Mouse (Mus musculus): Measurements from ENCODE around the gene Pla2r1. TPM values are rescaled to one million over a fixed set of nuclear protein-coding genes. Genes with fewer than 3 reads are reported as not detected.

Pla2r1 gene
- polyA plus RNA-seq, 1 experiment, result 0.84 TPM

- no peaks in the 10 kb centered on the region for H3K4me1 ChIP-seq (ENCODE audit: control insufficient read depth, insufficient read depth, low read length)
- H3K27me3 ChIP-seq (ENCODE audit: control insufficient read depth, insufficient read depth, low read length, poor library complexity, severe bottlenecking), result no peaks in the 10 kb centered on the region
- no peak overlapping the region for H3K27ac ChIP-seq (ENCODE audit: insufficient read depth, low read length)
- H3K36me3 ChIP-seq (ENCODE audit: control insufficient read depth, insufficient read depth, low read length, poor library complexity, severe bottlenecking), result no peaks in the 10 kb centered on the region
- H3K9me3 ChIP-seq (replicated peaks; ENCODE audit: control insufficient read depth, insufficient read depth, low read length, poor library complexity, severe bottlenecking), result no peaks in the 10 kb centered on the region
- TF ChIP-seq EP300 (IDR thresholded peaks at IDR 0.05; ENCODE audit: insufficient read depth, low read depth, low read length), result no peak
- TF ChIP-seq POLR2A (IDR thresholded peaks at IDR 0.05; ENCODE audit: insufficient read depth, low read length), result no peak
- TF ChIP-seq CTCF (IDR thresholded peaks at IDR 0.05; ENCODE audit: low read depth, low read length), result no peak
- no peak overlapping the region for H3K4me3 ChIP-seq (ENCODE audit: low read depth, low read length)
- H3K9ac ChIP-seq (ENCODE audit: low read depth, poor library complexity, severe bottlenecking), result no peak overlapping the region
Observed at GRCm38 (mm10) chr2:60540346-60540745, 12.8 kb downstream of the Pla2r1 start.

GRCm38 (mm10) chr2:60538710-60539109, 14.4 kb downstream of the Pla2r1 start:
- Histone ChIP-seq H3K4me3 (ENCODE audit: low read depth, low read length) (no peak overlapping the region), H3K9ac (ENCODE audit: low read depth, poor library complexity, severe bottlenecking) (no peak overlapping the region), H3K9me3 (replicated peaks; ENCODE audit: control insufficient read depth, insufficient read depth, low read length, poor library complexity, severe bottlenecking) (no peaks in the 10 kb centered on the region), H3K4me1 (ENCODE audit: control insufficient read depth, insufficient read depth, low read length) (no peaks in the 10 kb centered on the region), H3K27ac (ENCODE audit: insufficient read depth, low read length) (no peak overlapping the region), H3K36me3 (ENCODE audit: control insufficient read depth, insufficient read depth, low read length, poor library complexity, severe bottlenecking) (no peaks in the 10 kb centered on the region), H3K27me3 (ENCODE audit: control insufficient read depth, insufficient read depth, low read length, poor library complexity, severe bottlenecking) (no peaks in the 10 kb centered on the region)
- TF ChIP-seq POLR2A (IDR thresholded peaks at IDR 0.05; ENCODE audit: insufficient read depth, low read length) (no peak), EP300 (IDR thresholded peaks at IDR 0.05; ENCODE audit: insufficient read depth, low read depth, low read length) (no peak), CTCF (IDR thresholded peaks at IDR 0.05; ENCODE audit: low read depth, low read length) (no peak)

GRCm38 (mm10) chr2:60538274-60538673, 14.8 kb downstream of the Pla2r1 start:
- Histone ChIP-seq H3K4me1 (ENCODE audit: control insufficient read depth, insufficient read depth, low read length) (no peaks in the 10 kb centered on the region), H3K27me3 (ENCODE audit: control insufficient read depth, insufficient read depth, low read length, poor library complexity, severe bottlenecking) (no peaks in the 10 kb centered on the region), H3K36me3 (ENCODE audit: control insufficient read depth, insufficient read depth, low read length, poor library complexity, severe bottlenecking) (no peaks in the 10 kb centered on the region), H3K9me3 (replicated peaks; ENCODE audit: control insufficient read depth, insufficient read depth, low read length, poor library complexity, severe bottlenecking) (no peaks in the 10 kb centered on the region), H3K9ac (ENCODE audit: low read depth, poor library complexity, severe bottlenecking) (no peak overlapping the region), H3K4me3 (ENCODE audit: low read depth, low read length) (no peak overlapping the region), H3K27ac (ENCODE audit: insufficient read depth, low read length) (no peak overlapping the region)
- TF ChIP-seq EP300 (IDR thresholded peaks at IDR 0.05; ENCODE audit: insufficient read depth, low read depth, low read length) (no peak), CTCF (IDR thresholded peaks at IDR 0.05; ENCODE audit: low read depth, low read length) (no peak)

GRCm38 (mm10) chr2:60534755-60535154, 18.4 kb downstream of the Pla2r1 start:
- Histone ChIP-seq H3K9me3 (replicated peaks; ENCODE audit: control insufficient read depth, insufficient read depth, low read length, poor library complexity, severe bottlenecking) (no peaks in the 10 kb centered on the region), H3K4me1 (ENCODE audit: control insufficient read depth, insufficient read depth, low read length) (no peaks in the 10 kb centered on the region), H3K4me3 (ENCODE audit: low read depth, low read length) (no peak overlapping the region), H3K36me3 (ENCODE audit: control insufficient read depth, insufficient read depth, low read length, poor library complexity, severe bottlenecking) (no peaks in the 10 kb centered on the region), H3K27me3 (ENCODE audit: control insufficient read depth, insufficient read depth, low read length, poor library complexity, severe bottlenecking) (no peaks in the 10 kb centered on the region), H3K27ac (ENCODE audit: insufficient read depth, low read length) (no peak overlapping the region), H3K9ac (ENCODE audit: low read depth, poor library complexity, severe bottlenecking) (no peak overlapping the region)
- TF ChIP-seq CTCF (IDR thresholded peaks at IDR 0.05; ENCODE audit: low read depth, low read length) (no peak), POLR2A (IDR thresholded peaks at IDR 0.05; ENCODE audit: insufficient read depth, low read length) (no peak), EP300 (IDR thresholded peaks at IDR 0.05; ENCODE audit: insufficient read depth, low read depth, low read length) (no peak)

- Histone ChIP-seq H3K36me3 (ENCODE audit: control insufficient read depth, insufficient read depth, low read length, poor library complexity, severe bottlenecking) (no peaks in the 10 kb centered on the region), H3K4me3 (ENCODE audit: low read depth, low read length) (no peak overlapping the region), H3K4me1 (ENCODE audit: control insufficient read depth, insufficient read depth, low read length) (no peaks in the 10 kb centered on the region), H3K27ac (ENCODE audit: insufficient read depth, low read length) (no peak overlapping the region), H3K9me3 (replicated peaks; ENCODE audit: control insufficient read depth, insufficient read depth, low read length, poor library complexity, severe bottlenecking) (no peaks in the 10 kb centered on the region), H3K27me3 (ENCODE audit: control insufficient read depth, insufficient read depth, low read length, poor library complexity, severe bottlenecking) (no peaks in the 10 kb centered on the region), H3K9ac (ENCODE audit: low read depth, poor library complexity, severe bottlenecking) (no peak overlapping the region)
- no peak for TF ChIP-seq POLR2A (IDR thresholded peaks at IDR 0.05; ENCODE audit: insufficient read depth, low read length)
- TF ChIP-seq EP300 (IDR thresholded peaks at IDR 0.05; ENCODE audit: insufficient read depth, low read depth, low read length), result no peak
- no peak for TF ChIP-seq CTCF (IDR thresholded peaks at IDR 0.05; ENCODE audit: low read depth, low read length)
Observed at GRCm38 (mm10) chr2:60533026-60533425, 20.1 kb downstream of the Pla2r1 start.

- Histone ChIP-seq H3K9ac (ENCODE audit: low read depth, poor library complexity, severe bottlenecking) (no peak overlapping the region), H3K9me3 (replicated peaks; ENCODE audit: control insufficient read depth, insufficient read depth, low read length, poor library complexity, severe bottlenecking) (no peaks in the 10 kb centered on the region), H3K4me1 (ENCODE audit: control insufficient read depth, insufficient read depth, low read length) (no peaks in the 10 kb centered on the region), H3K36me3 (ENCODE audit: control insufficient read depth, insufficient read depth, low read length, poor library complexity, severe bottlenecking) (no peaks in the 10 kb centered on the region), H3K27me3 (ENCODE audit: control insufficient read depth, insufficient read depth, low read length, poor library complexity, severe bottlenecking) (no peaks in the 10 kb centered on the region), H3K4me3 (ENCODE audit: low read depth, low read length) (no peak overlapping the region), H3K27ac (ENCODE audit: insufficient read depth, low read length) (no peak overlapping the region)
- TF ChIP-seq EP300 (IDR thresholded peaks at IDR 0.05; ENCODE audit: insufficient read depth, low read depth, low read length) (no peak), POLR2A (IDR thresholded peaks at IDR 0.05; ENCODE audit: insufficient read depth, low read length) (no peak), CTCF (IDR thresholded peaks at IDR 0.05; ENCODE audit: low read depth, low read length) (no peak)
Observed at GRCm38 (mm10) chr2:60532495-60532894, 20.6 kb downstream of the Pla2r1 start.
